Mouse (Mus musculus) cortical plate, adult 2 months (tissue): ENCODE results near the gene Olfml3. TPM values are rescaled to one million over a fixed set of nuclear protein-coding genes. Genes with fewer than 3 reads are reported as not detected.

ENCODE experiments used
- H3K27ac ChIP-seq: fragments of 200-500 bp; 2 replicates; pipeline ENCODE4 v1.5.1; 2012; ENCODE audit warnings: low read length, control low read depth, inconsistent platforms; ENCODE audit not compliant: insufficient read depth
- H3K4me1 ChIP-seq: fragments of 200-500 bp; 2 replicates; pipeline ENCODE4 v1.6.1; 2011; ENCODE audit warnings: low read length; ENCODE audit not compliant: control insufficient read depth, insufficient read depth
- H3K4me3 ChIP-seq: fragments of 200-500 bp; 2 replicates; pipeline ENCODE4 v1.5.1; 2011; ENCODE audit warnings: mild to moderate bottlenecking, low read length, control low read depth; ENCODE audit not compliant: insufficient read depth
- CTCF ChIP-seq: fragments of 200-500 bp; IDR thresholded peaks from 2 replicates; pipeline ENCODE4 v1.5.1; 2011; ENCODE audit warnings: mild to moderate bottlenecking, control low read depth, low read length; ENCODE audit not compliant: insufficient read depth; ENCODE audit errors: extremely low read depth
- POLR2A ChIP-seq: fragments of 200-500 bp; IDR thresholded peaks from 2 replicates; pipeline ENCODE4 v1.6.1; 2011; ENCODE audit warnings: mild to moderate bottlenecking, low read length, control low read depth; ENCODE audit not compliant: insufficient read depth; ENCODE audit errors: extremely low read depth
- polyA plus RNA-seq: library from polyadenylated mRNA; depleted of rRNA; stranded (reverse); fragments of >200 nt; gene quantifications from 2 replicates; pipeline ENCODE4 v1.2.3, GENCODE M21; 2012

Olfml3 gene
- polyA plus RNA-seq, 1 experiment = 14.5 TPM

GRCm38 (mm10) chr3:103733176-103733575 is 4.6 kb downstream of the Olfml3 start:
- no peak for TF ChIP-seq POLR2A
- no peak for TF ChIP-seq CTCF
- Histone ChIP-seq H3K4me3 (no peak overlapping the region), H3K27ac (no peak overlapping the region), H3K4me1 (peaks cover 3% of the 10 kb centered on the region)

- Histone ChIP-seq H3K4me3 (no peak overlapping the region), H3K27ac (no peak overlapping the region), H3K4me1 (peaks cover 3% of the 10 kb centered on the region)
- no peak for TF ChIP-seq CTCF
- TF ChIP-seq POLR2A = no peak
Observed at GRCm38 (mm10) chr3:103732116-103732515, 5.7 kb downstream of the Olfml3 start.

- H3K27ac ChIP-seq = no peak overlapping the region
- H3K4me1 ChIP-seq = peaks cover 3% of the 10 kb centered on the region
- H3K4me3 ChIP-seq = no peak overlapping the region
- TF ChIP-seq CTCF (no peak), POLR2A (no peak)
Observed at GRCm38 (mm10) chr3:103729850-103730249, 8.0 kb downstream of the Olfml3 start.

GRCm38 (mm10) chr3:103727813-103728326 is 9.9 kb downstream of the Olfml3 start:
- no peak overlapping the region for H3K27ac ChIP-seq

GRCm38 (mm10) chr3:103726642-103727041 is 11.2 kb downstream of the Olfml3 start:
- Histone ChIP-seq H3K27ac (no peak overlapping the region), H3K4me1 (0 out of 2 replicates have a peak, but pooled peaks cover 1% of the 10 kb centered on the region), H3K4me3 (no peak overlapping the region)
- TF ChIP-seq CTCF (no peak), POLR2A (no peak)

More at GRCm38 (mm10) chr3:103727813-103728326, 9.9 kb downstream of the Olfml3 start:
- Histone ChIP-seq H3K4me3 (no peak overlapping the region), H3K4me1 (no peaks in the 10 kb centered on the region)
- no peak for TF ChIP-seq POLR2A

- TF ChIP-seq CTCF = no peak
- TF ChIP-seq POLR2A = no peak
- H3K4me1 ChIP-seq = 0 out of 2 replicates have a peak, but pooled peaks cover 1% of the 10 kb centered on the region
- H3K4me3 ChIP-seq = no peak overlapping the region
- H3K27ac ChIP-seq = no peak overlapping the region
Observed at GRCm38 (mm10) chr3:103724137-103724536, 13.7 kb downstream of the Olfml3 start.

GRCm38 (mm10) chr3:103718728-103719127 is 19.1 kb downstream of the Olfml3 start:
- TF ChIP-seq POLR2A (no peak), CTCF (no peak)
- Histone ChIP-seq H3K4me1 (peaks cover 5% of the 10 kb centered on the region; the same call in 1 of the 2 replicates), H3K27ac (no peak overlapping the region), H3K4me3 (no peak overlapping the region)

- H3K27ac ChIP-seq = no peak overlapping the region
- peaks cover 5% of the 10 kb centered on the region; the same call in 1 of the 2 replicates for H3K4me1 ChIP-seq
- H3K4me3 ChIP-seq = no peak overlapping the region
- TF ChIP-seq POLR2A (no peak), CTCF (no peak)
Observed at GRCm38 (mm10) chr3:103716774-103717760, 20.7 kb downstream of the Olfml3 start.

- no peak overlapping the region for H3K27ac ChIP-seq
- no peak overlapping the region for H3K4me3 ChIP-seq
- TF ChIP-seq POLR2A = no peak
- no peak for TF ChIP-seq CTCF
- H3K4me1 ChIP-seq = peaks cover 4% of the 10 kb centered on the region; the same call in 1 of the 2 replicates
Observed at GRCm38 (mm10) chr3:103715762-103716693, 21.8 kb downstream of the Olfml3 start.
